Mouse (Mus musculus) E14TG2a.4 (cell line): ENCODE results near the gene Syt9.

Experiments
- CTCF ChIP-seq: conservative IDR thresholded peaks from 2 replicates; pipeline ENCODE4 v1.5.1; 2014; ENCODE audit warnings: low read length
- POU5F1 ChIP-seq: IDR thresholded peaks from 2 replicates; pipeline ENCODE4 v1.6.1; 2014; ENCODE audit warnings: low read length, borderline replicate concordance

- no peak for TF ChIP-seq CTCF
- no peak for TF ChIP-seq POU5F1
Observed at GRCm38 (mm10) chr7:107496923-107497322, 126.4 kb downstream of the Syt9 start.
